Mouse (Mus musculus) liver, embryonic 15.5 days (tissue): ENCODE measurements around the gene Rara. TPM values are rescaled to one million over a fixed set of nuclear protein-coding genes. Genes with fewer than 3 reads are reported as not detected.
A peak's percentile ranks its signal among the peaks of the same experiment; 100 is the strongest.

ENCODE experiments used
- ATAC-seq: fragments of 200-750 bp; cut with Nextera tagmentation; 2 replicates; pipeline ENCODE4 v1.8.0; 2017; ENCODE audit warnings: moderate number of reproducible peaks, mild to moderate bottlenecking, moderate library complexity; ENCODE audit not compliant: insufficient read depth
- H3K27ac ChIP-seq: fragments of 300-500 bp; sonication (generic); replicated peaks from 2 replicates; pipeline ENCODE4 v1.5.1; 2015; ENCODE audit warnings: mild to moderate bottlenecking, inconsistent platforms
- H3K27me3 ChIP-seq: fragments of 300-500 bp; sonication (generic); 2 replicates; pipeline ENCODE4 v1.6.1; 2015; ENCODE audit warnings: mild to moderate bottlenecking, inconsistent platforms
- H3K36me3 ChIP-seq: fragments of 300-500 bp; sonication (generic); replicated peaks from 2 replicates; pipeline ENCODE4 v1.6.1; 2015; ENCODE audit warnings: moderate library complexity, mild to moderate bottlenecking, inconsistent platforms
- H3K4me1 ChIP-seq: fragments of 300-500 bp; sonication (generic); replicated peaks from 2 replicates; pipeline ENCODE4 v1.6.1; 2015; ENCODE audit warnings: inconsistent platforms
- H3K4me2 ChIP-seq: fragments of 300-500 bp; sonication (generic); 2 replicates; pipeline ENCODE4 v1.6.1; 2015; ENCODE audit warnings: moderate library complexity, mild to moderate bottlenecking, inconsistent platforms
- H3K4me3 ChIP-seq: fragments of 300-500 bp; sonication (generic); replicated peaks from 2 replicates; pipeline ENCODE4 v1.5.1; 2015; ENCODE audit warnings: mild to moderate bottlenecking, inconsistent platforms
- H3K9ac ChIP-seq: fragments of 300-500 bp; sonication (generic); 2 replicates; pipeline ENCODE4 v1.6.1; 2015; ENCODE audit warnings: moderate library complexity, mild to moderate bottlenecking, inconsistent platforms
- H3K9me3 ChIP-seq: fragments of 300-500 bp; sonication (generic); replicated peaks from 2 replicates; pipeline ENCODE4 v1.6.1; 2016; ENCODE audit warnings: inconsistent platforms
- WGBS: fragments of 180-500 bp; shearing (Covaris S2); methylation state at CpG from one replicate; pipeline ENCODE4 v1.1.7; 2015; ENCODE audit warnings: mixed read lengths; ENCODE audit not compliant: insufficient replicate concordance; 5-methylcytosine and 5-hydroxymethylcytosine counted together
- polyA plus RNA-seq: library from polyadenylated mRNA; unstranded; fragments of >200 nt; fragmentation: Nextera tagmentation; extraction: Ambion mirVana; gene quantifications from 2 replicates; pipeline ENCODE4 v1.2.1, GENCODE M21; 2015

Rara gene
- polyA plus RNA-seq, 1 experiment from 2014 or later, result 4.5 TPM

DNA sequence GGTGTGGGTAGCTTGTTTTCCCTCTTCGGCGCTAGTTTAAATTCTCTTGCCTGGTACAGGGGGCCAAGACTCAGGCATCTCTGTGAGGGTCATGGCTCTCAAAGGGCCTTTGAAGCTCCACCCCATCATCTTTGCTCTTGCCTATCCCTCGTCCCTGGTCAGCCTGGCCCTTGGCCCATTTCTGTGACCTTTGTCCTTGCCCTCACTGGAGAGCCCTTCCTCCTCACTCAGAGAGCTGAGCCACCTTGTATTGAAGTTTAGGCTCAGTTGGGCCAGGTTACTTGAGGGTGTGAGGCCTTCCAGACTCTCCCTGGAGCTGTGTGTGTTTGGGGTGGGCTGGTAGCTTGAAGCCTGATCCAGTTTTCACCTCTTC lies 18.0 kb downstream of the Rara start:
- no peak for ATAC-seq
- H3K4me1 ChIP-seq, result peaks cover 95% of the 10 kb centered on the region
- no peak overlapping the region for H3K9ac ChIP-seq
- WGBS, result 66% methylated on average over 3 of the region's 3 CpGs
- peak overlapping the region; percentile 65 for H3K27ac ChIP-seq
- H3K36me3 ChIP-seq, result no peaks in the 10 kb centered on the region
- no peaks in the 10 kb centered on the region for H3K9me3 ChIP-seq
- peaks cover 5% of the 10 kb centered on the region for H3K27me3 ChIP-seq
- H3K4me3 ChIP-seq, result no peak overlapping the region
- no peak overlapping the region for H3K4me2 ChIP-seq

DNA sequence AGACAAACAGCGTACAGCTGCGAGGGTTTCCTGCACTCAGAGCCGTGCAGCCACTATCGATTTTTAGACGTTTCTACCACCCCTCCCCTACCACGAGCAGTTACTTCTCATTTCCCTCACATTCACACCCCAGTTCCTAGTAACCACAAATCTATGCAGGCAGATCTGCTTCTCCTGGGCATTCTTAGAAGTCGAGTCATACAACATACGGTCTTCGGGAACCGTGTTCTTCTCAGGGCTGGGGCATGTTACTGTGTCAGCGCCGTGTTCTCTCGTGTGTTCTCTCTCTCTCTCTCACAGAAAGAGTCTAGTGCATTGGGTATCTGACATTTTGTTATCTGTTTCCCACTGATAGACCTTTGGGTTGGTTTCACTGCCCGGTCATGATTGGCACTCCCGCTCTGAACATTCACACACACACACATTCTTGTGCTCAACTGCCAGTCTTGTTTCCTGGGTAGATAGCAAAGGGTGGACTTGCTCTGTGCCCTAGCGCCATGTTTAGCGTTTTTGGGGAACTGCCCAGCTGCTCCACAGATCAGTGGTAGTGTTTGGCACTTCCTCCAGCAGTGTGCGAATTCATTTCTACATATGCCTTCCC lies 20.5 kb downstream of the Rara start:
- Histone ChIP-seq H3K4me1 (peaks cover 93% of the 10 kb centered on the region), H3K4me2 (peak overlapping the region; percentile 21; the same call in 1 of the 2 replicates), H3K9ac (no peak overlapping the region), H3K27ac (peak overlapping the region; percentile 15; the same call in 1 of the 2 replicates), H3K27me3 (no peaks in the 10 kb centered on the region), H3K36me3 (no peaks in the 10 kb centered on the region), H3K4me3 (no peak overlapping the region), H3K9me3 (no peaks in the 10 kb centered on the region)
- WGBS, result 7% methylated on average over 18 of the region's 18 CpGs
- ATAC-seq, result peak; percentile 29

DNA sequence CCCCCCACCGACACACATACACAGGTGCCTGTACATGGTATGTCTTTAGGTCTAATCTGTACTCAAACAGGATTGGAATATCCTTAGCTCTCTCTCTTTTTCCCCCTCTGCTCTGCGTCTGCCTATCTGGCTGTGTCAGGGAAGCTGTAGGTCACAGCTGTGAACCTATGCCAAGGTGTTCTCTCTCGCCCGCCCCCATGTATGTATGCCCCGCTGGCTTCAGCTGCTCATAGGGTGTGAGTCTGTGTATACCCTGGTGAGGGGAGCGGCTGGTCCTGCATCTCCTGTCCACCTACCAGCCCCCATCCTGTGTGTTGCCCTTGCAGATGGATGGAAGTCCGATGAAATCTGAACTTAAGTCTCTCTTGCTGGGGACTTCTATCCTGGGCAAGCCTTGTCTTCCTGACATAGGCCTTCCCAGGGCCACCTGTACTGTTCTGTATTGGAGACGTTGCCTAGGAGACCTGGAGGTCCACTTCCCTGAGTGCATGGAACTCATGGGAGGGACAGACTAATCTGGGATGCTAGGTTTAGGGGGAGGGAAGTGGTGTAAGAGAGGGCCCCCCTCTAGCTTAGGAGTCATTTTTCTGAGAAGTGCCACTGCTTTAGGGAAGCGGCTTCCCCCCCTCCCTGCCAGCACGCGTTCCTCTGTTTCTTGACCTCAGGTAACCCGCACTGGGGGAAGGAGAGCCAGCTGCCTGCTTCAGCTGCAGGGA lies 21.8 kb downstream of the Rara start:
- H3K27me3 ChIP-seq, result no peaks in the 10 kb centered on the region
- no peaks in the 10 kb centered on the region for H3K9me3 ChIP-seq
- H3K36me3 ChIP-seq, result no peaks in the 10 kb centered on the region
- no peak overlapping the region for H3K4me2 ChIP-seq
- 55% methylated on average over 12 of the region's 12 CpGs for WGBS
- H3K4me1 ChIP-seq, result peaks cover 92% of the 10 kb centered on the region
- H3K4me3 ChIP-seq, result no peak overlapping the region
- H3K27ac ChIP-seq, result no peak overlapping the region
- no peak overlapping the region for H3K9ac ChIP-seq
- no peak for ATAC-seq

DNA sequence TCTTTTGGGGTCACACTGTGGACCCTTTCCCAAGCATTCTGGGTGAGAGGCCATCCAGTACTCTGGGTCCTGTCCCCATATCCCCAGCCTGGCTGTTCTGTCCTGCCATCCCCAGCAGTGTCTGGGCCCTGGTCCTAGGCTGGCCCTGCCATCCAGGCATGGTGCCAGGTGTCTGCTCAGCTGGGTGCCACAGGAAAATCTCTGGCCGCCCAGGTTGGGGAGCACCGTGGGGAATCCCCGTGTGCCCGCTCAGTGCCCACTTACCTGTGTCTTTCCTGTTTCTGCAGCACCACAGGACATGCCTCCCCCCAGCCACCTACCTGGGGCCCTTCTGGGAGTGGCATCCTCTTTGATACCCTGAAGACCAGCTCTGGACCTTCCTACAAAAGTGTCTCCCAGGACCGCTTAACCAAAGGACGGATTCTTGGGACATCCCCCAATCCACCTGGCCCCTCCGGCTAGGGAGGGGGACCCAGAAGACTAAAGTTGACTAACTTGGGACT lies 22.4 kb downstream of the Rara start:
- Histone ChIP-seq H3K36me3 (no peaks in the 10 kb centered on the region), H3K9ac (no peak overlapping the region), H3K27ac (peak overlapping the region; percentile 31; the same call in 1 of the 2 replicates), H3K9me3 (no peaks in the 10 kb centered on the region), H3K4me2 (no peak overlapping the region), H3K4me1 (peaks cover 92% of the 10 kb centered on the region), H3K27me3 (no peaks in the 10 kb centered on the region), H3K4me3 (no peak overlapping the region)
- ATAC-seq, result no peak
- WGBS, result 78% methylated on average over 7 of the region's 7 CpGs

DNA sequence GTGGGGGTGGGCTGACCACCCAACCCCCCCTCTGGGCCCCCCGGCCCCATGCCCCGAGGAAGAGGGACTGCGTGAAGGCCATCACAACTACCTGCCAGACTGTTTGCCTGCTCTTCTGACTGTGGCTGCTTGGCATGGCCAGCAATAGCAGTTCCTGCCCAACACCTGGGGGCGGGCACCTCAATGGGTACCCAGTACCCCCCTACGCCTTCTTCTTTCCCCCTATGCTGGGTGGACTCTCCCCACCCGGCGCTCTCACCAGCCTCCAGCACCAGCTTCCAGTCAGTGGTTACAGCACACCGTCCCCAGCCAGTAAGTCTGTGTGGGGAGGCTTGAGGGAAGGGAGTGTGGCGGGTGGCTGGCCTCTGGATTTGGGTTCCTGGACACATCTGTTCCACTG lies 22.9 kb downstream of the Rara start:
- no peak overlapping the region for H3K27ac ChIP-seq
- WGBS, result 73% methylated on average over 9 of the region's 9 CpGs
- ATAC-seq, result no peak

DNA sequence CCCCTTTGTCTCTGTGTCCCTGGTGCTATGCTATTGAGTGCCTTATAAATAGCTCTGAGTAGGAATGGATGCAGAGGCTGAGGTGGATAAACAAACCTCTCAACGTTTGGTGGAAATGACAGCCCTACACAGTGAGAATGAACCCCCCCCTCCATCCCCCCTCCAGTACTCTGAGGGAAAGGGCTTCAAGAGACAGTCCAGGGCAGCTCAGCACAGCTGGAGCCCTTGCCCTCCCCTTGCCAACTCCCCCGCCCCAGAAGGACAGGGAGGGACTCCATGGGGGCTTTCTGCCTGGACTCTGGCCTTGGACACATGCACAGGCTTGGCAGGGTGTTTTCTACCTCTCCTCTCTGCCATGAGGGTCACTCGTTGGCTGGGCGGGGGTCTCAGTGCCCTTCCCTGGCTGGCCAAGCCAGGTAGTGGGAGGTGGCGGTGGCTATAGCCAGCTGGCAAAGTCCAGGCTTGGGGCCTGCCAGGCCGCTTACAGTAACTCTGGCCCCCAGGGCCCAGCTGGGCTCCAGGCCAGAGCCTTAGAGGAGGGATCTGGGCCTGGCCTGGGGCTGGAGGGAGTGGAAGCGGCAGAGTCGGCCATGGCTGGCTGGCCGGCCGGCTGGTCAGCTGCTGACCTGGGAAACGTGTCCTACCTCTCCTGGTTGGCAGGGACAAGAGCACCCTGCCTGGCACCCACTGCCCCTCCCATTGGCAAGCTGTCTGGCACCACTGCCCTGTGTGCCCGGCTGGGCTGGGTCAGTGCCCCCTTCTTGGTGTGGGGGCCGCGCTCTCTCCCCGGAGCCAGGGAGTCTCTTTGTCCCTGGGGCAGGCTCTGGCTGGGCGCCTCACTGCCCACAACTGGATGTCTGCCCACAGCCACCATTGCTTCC lies 23.6 kb downstream of the Rara start:
- H3K4me1 ChIP-seq, result peaks cover 89% of the 10 kb centered on the region
- 63% methylated on average over 16 of the region's 16 CpGs for WGBS
- no peaks in the 10 kb centered on the region for H3K9me3 ChIP-seq
- no peaks in the 10 kb centered on the region for H3K27me3 ChIP-seq
- ATAC-seq, result no peak
- peak overlapping the region; percentile 29; the same call in 1 of the 2 replicates for H3K27ac ChIP-seq
- no peak overlapping the region for H3K9ac ChIP-seq
- no peak overlapping the region for H3K4me3 ChIP-seq
- no peaks in the 10 kb centered on the region for H3K36me3 ChIP-seq
- peak overlapping the region; percentile 5 for H3K4me2 ChIP-seq

More for the DNA sequence above, 22.9 kb downstream of the Rara start:
- Histone ChIP-seq H3K27me3 (no peaks in the 10 kb centered on the region), H3K36me3 (no peaks in the 10 kb centered on the region), H3K4me3 (no peak overlapping the region), H3K4me2 (no peak overlapping the region), H3K4me1 (peaks cover 92% of the 10 kb centered on the region), H3K9me3 (no peaks in the 10 kb centered on the region), H3K9ac (no peak overlapping the region)

DNA sequence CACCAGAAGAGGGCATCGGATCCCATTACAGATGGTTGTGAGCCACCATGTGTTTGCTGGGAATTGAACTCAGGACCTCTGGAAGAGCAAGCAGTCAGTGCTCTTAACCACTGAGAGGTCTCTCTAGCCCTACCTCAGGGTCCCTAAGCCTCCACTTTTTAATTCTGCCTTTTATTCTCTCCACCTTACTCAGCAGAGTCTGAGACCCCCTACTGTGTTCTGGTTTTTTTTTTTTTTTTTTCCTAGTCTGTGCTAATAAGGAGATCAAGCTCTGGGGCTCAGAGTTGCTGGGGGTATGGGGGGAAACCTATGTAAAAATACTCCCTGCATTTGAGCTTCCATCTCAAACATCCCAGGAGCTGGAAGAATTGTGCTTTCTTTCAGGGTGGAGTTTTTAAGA lies 24.5 kb downstream of the Rara start:
- 86% methylated on average over 1 of the region's 1 CpGs for WGBS
- H3K4me2 ChIP-seq, result no peak overlapping the region
- no peak overlapping the region for H3K9ac ChIP-seq
- no peak for ATAC-seq
- no peaks in the 10 kb centered on the region for H3K27me3 ChIP-seq
- no peak overlapping the region for H3K4me3 ChIP-seq
- H3K36me3 ChIP-seq, result no peaks in the 10 kb centered on the region
- no peaks in the 10 kb centered on the region for H3K9me3 ChIP-seq
- H3K4me1 ChIP-seq, result peaks cover 89% of the 10 kb centered on the region
- H3K27ac ChIP-seq, result no peak overlapping the region

DNA sequence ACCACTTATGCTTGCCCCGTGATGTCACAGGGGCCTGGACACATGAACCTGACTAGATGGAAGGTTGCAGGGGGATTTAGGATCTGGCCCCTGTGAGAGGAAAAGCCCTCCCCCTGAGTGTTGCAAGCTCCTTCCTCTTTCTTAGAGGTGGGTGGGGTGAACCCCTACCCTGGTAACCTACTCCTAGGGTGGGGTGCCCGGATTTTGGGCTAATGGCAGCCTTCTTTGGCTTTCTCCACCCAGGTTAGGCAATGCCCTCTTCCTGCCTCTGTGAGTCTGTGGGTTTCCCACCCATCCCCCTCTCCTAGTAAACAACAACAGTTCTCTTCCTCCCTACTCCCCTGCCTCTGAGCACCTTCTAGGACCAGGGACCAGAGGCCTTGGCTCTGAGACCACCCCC lies 25.1 kb downstream of the Rara start:
- Histone ChIP-seq H3K4me1 (peaks cover 82% of the 10 kb centered on the region), H3K36me3 (no peaks in the 10 kb centered on the region), H3K4me2 (no peak overlapping the region), H3K9ac (no peak overlapping the region), H3K9me3 (no peaks in the 10 kb centered on the region), H3K27me3 (no peaks in the 10 kb centered on the region), H3K27ac (no peak overlapping the region; the same call in 1 of the 2 replicates), H3K4me3 (no peak overlapping the region)
- 27% methylated on average over 2 of the region's 2 CpGs for WGBS
- ATAC-seq, result no peak

DNA sequence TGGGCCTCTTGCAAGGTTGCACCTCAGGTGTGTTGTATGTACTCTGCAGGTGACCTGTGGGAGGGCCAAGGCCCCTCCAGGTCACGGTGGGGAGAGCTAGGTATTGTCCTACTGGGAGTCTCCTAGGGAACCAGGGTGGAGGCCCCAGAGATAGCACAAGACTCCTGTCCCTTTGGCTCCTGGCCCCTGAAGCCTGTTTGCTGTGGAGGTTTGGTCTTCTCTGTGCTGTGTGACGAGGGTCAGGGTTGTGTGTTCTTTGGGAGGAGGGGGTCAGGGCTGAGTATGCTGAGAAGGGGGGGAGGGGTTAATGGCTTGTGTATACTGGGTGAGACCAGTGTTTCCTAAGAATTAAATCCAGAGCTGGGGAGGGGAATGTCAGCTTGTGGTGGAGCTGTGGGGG lies 25.7 kb downstream of the Rara start:
- Histone ChIP-seq H3K4me2 (no peak overlapping the region; the same call in 1 of the 2 replicates), H3K4me3 (no peak overlapping the region), H3K27ac (peak overlapping the region; percentile 62), H3K27me3 (no peaks in the 10 kb centered on the region), H3K9me3 (no peaks in the 10 kb centered on the region), H3K9ac (no peak overlapping the region), H3K4me1 (peaks cover 79% of the 10 kb centered on the region), H3K36me3 (no peaks in the 10 kb centered on the region)
- WGBS, result 16% methylated on average over 2 of the region's 2 CpGs
- ATAC-seq, result peak; percentile 41

DNA sequence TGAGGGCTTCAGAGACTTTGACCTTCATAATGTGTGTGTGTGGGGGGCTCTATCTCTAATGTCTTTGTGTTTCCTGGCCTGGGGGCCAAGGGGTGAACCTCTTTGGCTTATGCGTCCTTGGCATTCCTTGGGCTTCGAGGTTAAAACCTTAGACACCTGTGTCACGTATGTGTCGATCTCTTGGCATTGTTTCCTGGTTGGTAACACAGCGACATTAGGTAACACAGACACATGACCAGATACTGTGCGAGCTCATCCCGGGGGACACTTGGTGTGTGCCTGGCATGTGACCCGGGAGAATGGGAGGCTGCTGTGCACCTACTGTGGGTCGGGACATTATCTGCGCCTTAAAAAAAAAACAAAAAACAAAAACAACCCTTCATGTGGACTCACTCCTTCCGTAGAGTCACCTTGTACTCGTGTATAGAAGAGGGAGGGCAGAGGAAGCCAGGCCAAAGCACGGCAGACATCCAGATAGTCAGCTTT lies 26.3 kb downstream of the Rara start:
- H3K4me2 ChIP-seq, result peak overlapping the region; percentile 41
- no peaks in the 10 kb centered on the region for H3K9me3 ChIP-seq
- H3K9ac ChIP-seq, result no peak overlapping the region
- no peaks in the 10 kb centered on the region for H3K36me3 ChIP-seq
- peaks cover 76% of the 10 kb centered on the region for H3K4me1 ChIP-seq
- peak overlapping the region; percentile 62 for H3K27ac ChIP-seq
- no peak for ATAC-seq
- H3K4me3 ChIP-seq, result no peak overlapping the region
- WGBS, result 27% methylated on average over 13 of the region's 13 CpGs
- no peaks in the 10 kb centered on the region for H3K27me3 ChIP-seq

DNA sequence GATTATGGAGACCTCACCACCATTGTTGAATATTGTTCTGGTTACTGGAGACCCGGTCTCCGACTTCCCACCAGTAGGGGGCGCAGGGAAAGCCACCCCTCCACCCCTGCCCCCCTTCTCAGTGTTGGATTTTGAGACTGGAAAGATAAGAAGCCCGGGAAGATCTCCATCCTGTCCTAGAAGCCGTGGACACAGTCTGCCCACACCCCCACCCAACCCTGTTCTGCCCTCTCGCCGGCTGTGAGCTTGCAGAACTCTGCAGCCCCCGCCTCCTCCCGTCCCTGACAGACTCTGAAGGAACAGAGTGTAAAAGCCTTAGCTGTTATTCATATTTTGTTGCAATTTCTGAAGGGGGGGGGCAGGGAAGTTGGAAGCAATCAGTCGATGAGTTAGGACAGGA lies 26.8 kb downstream of the Rara start:
- no peaks in the 10 kb centered on the region for H3K36me3 ChIP-seq
- H3K4me1 ChIP-seq, result peaks cover 76% of the 10 kb centered on the region
- H3K9me3 ChIP-seq, result no peaks in the 10 kb centered on the region
- peak; percentile 2; the same call in 1 of the 2 replicates for ATAC-seq
- WGBS, result 10% methylated on average over 10 of the region's 10 CpGs
- H3K4me3 ChIP-seq, result no peak overlapping the region
- no peak overlapping the region for H3K9ac ChIP-seq
- H3K27me3 ChIP-seq, result peaks cover 2% of the 10 kb centered on the region; the same call in 1 of the 2 replicates
- H3K4me2 ChIP-seq, result peak overlapping the region; percentile 41
- peak overlapping the region; percentile 62 for H3K27ac ChIP-seq
